Mouse (Mus musculus) C2C12 (cell line): ENCODE results near the gene Galt.

Experiments used
- CEBPB ChIP-seq: IDR thresholded peaks from one replicate; pipeline ENCODE4 v1.6.1; 2011; ENCODE audit warnings: low read depth, mild to moderate bottlenecking, control low read depth, moderate library complexity
- CTCF ChIP-seq: IDR thresholded peaks from one replicate; pipeline ENCODE4 v1.5.1; 2011; ENCODE audit not compliant: control insufficient read depth, insufficient read depth, insufficient read length
- FOSL1 ChIP-seq: IDR thresholded peaks from one replicate; pipeline ENCODE4 v1.8.0; 2011; ENCODE audit warnings: mild to moderate bottlenecking, low read length; ENCODE audit not compliant: poor library complexity, insufficient read depth, severe bottlenecking
- MAX ChIP-seq: IDR thresholded peaks from one replicate; pipeline ENCODE4 v1.6.1; 2011; ENCODE audit warnings: mild to moderate bottlenecking, control low read depth
- MYOD1 ChIP-seq: IDR thresholded peaks from one replicate; pipeline ENCODE4 v1.6.1; 2011; ENCODE audit warnings: low read depth; ENCODE audit not compliant: control insufficient read depth, insufficient read length
- MYOG ChIP-seq: IDR thresholded peaks from one replicate; pipeline ENCODE4 v1.6.1; 2011; ENCODE audit not compliant: control insufficient read depth, insufficient read length; ENCODE audit errors: extremely low read depth
- USF1 ChIP-seq: IDR thresholded peaks from one replicate; pipeline ENCODE4 v1.6.1; 2011; ENCODE audit warnings: low read depth, mild to moderate bottlenecking, control low read depth, moderate library complexity

DNA sequence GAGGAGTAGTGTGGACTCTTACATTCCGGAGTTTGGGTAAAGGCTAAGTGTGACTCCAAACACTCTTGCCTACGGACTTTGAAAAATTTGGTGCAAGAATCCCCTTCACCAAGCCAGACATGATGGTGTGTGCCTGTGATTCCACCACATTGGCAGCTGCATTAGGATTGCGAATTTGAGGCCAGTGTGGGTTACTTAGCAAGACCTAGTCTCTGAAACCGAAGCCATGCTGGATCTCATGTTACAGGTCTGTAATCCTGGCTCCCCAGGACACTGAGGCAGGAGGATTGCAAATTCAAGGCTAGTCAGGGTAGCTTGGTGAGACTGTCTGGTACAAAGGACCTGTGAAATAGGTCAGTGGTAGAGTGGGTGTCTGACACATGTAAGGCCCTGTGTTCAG, 3.7 kb downstream of the Galt start:
- TF ChIP-seq CTCF (no peak), USF1 (no peak), MAX (no peak), CEBPB (no peak), FOSL1 (no peak), MYOG (no peak), MYOD1 (no peak)
